Mouse (Mus musculus): ENCODE data around the gene Slc23a4. TPM values are rescaled to one million over a fixed set of nuclear protein-coding genes. Genes with fewer than 3 reads are reported as not detected.

The Slc23a4 gene
- 1 to 10 TPM; 1.3 to 1.9 TPM for total RNA-seq (2021)
- long read RNA-seq, result 0 reads

GRCm38 (mm10) chr6:34988081-34988761 lies at the start of gene Slc23a4:
Gene Slc23a4, minus strand, starts transcription at chr6:34988404.
- DNase-seq (ENCODE audit: low spot score in 2 of 2), result no peak

GRCm38 (mm10) chr6:35033341-35033740 lies 45.1 kb upstream of the Slc23a4 start:
- DNase-seq (ENCODE audit: low spot score in 2 of 2), result no peak

- no peak for DNase-seq (ENCODE audit: low spot score in 2 of 2)
These were observed 44.5 kb upstream of the Slc23a4 start for GRCm38 (mm10) chr6:35032704-35033103.

GRCm38 (mm10) chr6:35030811-35031210 lies 42.6 kb upstream of the Slc23a4 start:
- DNase-seq (ENCODE audit: low spot score in 2 of 2), result no peak

- no peak for DNase-seq (ENCODE audit: low spot score in 2 of 2)
These were observed 42.0 kb upstream of the Slc23a4 start for GRCm38 (mm10) chr6:35030226-35030625.

GRCm38 (mm10) chr6:35028023-35028422 lies 39.8 kb upstream of the Slc23a4 start:
- DNase-seq (ENCODE audit: low spot score in 2 of 2), result no peak

GRCm38 (mm10) chr6:35027257-35027656 lies 39.1 kb upstream of the Slc23a4 start:
- no peak for DNase-seq (ENCODE audit: low spot score in 2 of 2)

GRCm38 (mm10) chr6:35016624-35017023 lies 28.4 kb upstream of the Slc23a4 start:
- no peak for DNase-seq (ENCODE audit: low spot score in 2 of 2)

- DNase-seq (ENCODE audit: low spot score in 2 of 2), result no peak
These were observed 23.7 kb upstream of the Slc23a4 start for GRCm38 (mm10) chr6:35011953-35012352.

GRCm38 (mm10) chr6:35010705-35011104 lies 22.5 kb upstream of the Slc23a4 start:
- DNase-seq (ENCODE audit: low spot score in 2 of 2), result no peak

- peak; percentile 81 to 83 for DNase-seq (ENCODE audit: low spot score in 2 of 2)
These were observed 14.1 kb upstream of the Slc23a4 start for GRCm38 (mm10) chr6:35002261-35002669.

GRCm38 (mm10) chr6:34999101-34999500 lies 10.9 kb upstream of the Slc23a4 start:
- DNase-seq (ENCODE audit: low spot score in 2 of 2), result peak; percentile 50 to 68

GRCm38 (mm10) chr6:34996496-34996895 lies 8.3 kb upstream of the Slc23a4 start:
- DNase-seq (ENCODE audit: low spot score in 2 of 2), result no peak

GRCm38 (mm10) chr6:34995265-34995681 lies 7.1 kb upstream of the Slc23a4 start:
- DNase-seq (ENCODE audit: low spot score in 2 of 2), result peak; percentile 89 to 91

GRCm38 (mm10) chr6:34994692-34995091 lies 6.5 kb upstream of the Slc23a4 start:
- no peak for DNase-seq (ENCODE audit: low spot score in 2 of 2)

GRCm38 (mm10) chr6:34989263-34989662 lies 1.1 kb upstream of the Slc23a4 start:
- no peak for DNase-seq (ENCODE audit: low spot score in 2 of 2)

- no peak for DNase-seq (ENCODE audit: low spot score in 2 of 2)
These were observed 1.0 kb downstream of the Slc23a4 start for GRCm38 (mm10) chr6:34987085-34987645.

GRCm38 (mm10) chr6:34980661-34981060 lies 7.5 kb downstream of the Slc23a4 start:
- no peak for DNase-seq (ENCODE audit: low spot score in 2 of 2)

- no peak for DNase-seq (ENCODE audit: low spot score in 2 of 2)
These were observed 8.9 kb downstream of the Slc23a4 start for GRCm38 (mm10) chr6:34979291-34979690.

GRCm38 (mm10) chr6:34971181-34971580 lies 17.0 kb downstream of the Slc23a4 start:
- no peak for DNase-seq (ENCODE audit: low spot score in 2 of 2)

- no peak for DNase-seq (ENCODE audit: low spot score in 2 of 2)
These were observed 22.2 kb downstream of the Slc23a4 start for GRCm38 (mm10) chr6:34965819-34966539.

GRCm38 (mm10) chr6:34964550-34964949 lies 23.7 kb downstream of the Slc23a4 start:
- DNase-seq (ENCODE audit: low spot score in 2 of 2), result no peak

Data from layer of hippocampus, postnatal 10 days (tissue).